Mouse (Mus musculus): ENCODE results near the gene Chchd3. TPM values are rescaled to one million over a fixed set of nuclear protein-coding genes. Genes with fewer than 3 reads are reported as not detected.

Gene Chchd3
- polyA plus RNA-seq (2014; fragmentation: Nextera tagmentation; extraction: Ambion mirVana) = 103 and 111 TPM in 2 replicates

- Histone ChIP-seq H3K36me3 (ENCODE audit: insufficient read depth) (peaks cover 5% of the 10 kb centered on the region; the same call in 1 of the 2 replicates), H3K4me3 (ENCODE audit: low read depth, low read length) (peak within 1 kb of the TSS; percentile 88), H3K4me2 (peak within 1 kb of the TSS; percentile 80), H3K9ac (peak within 1 kb of the TSS; percentile 69), H3K4me1 (ENCODE audit: insufficient read depth) (no peaks in the 10 kb centered on the region), H3K9me3 (ENCODE audit: low read depth, low read length) (no peaks in the 10 kb centered on the region), H3K27me3 (ENCODE audit: insufficient read depth, low read length) (no peaks in the 10 kb centered on the region), H3K27ac (ENCODE audit: low read depth) (no peak within 1 kb of the TSS)
- ATAC-seq (ENCODE audit: insufficient read depth) = peak; percentile 100
- DNase-seq = peak; percentile 97
- WGBS = under 1% methylated on average over 50 of the region's 50 CpGs
- TF ChIP-seq CTCF (IDR thresholded peaks at IDR 0.05; ENCODE audit: low read depth) = peak; percentile 1; the same call in 1 of the 2 replicates
These were observed at the start of gene Chchd3 for GRCm38 (mm10) chr6:33059735-33060576. Gene Chchd3 (minus strand): TSS chr6:33060260.

- no peaks in the 10 kb centered on the region for H3K9me3 ChIP-seq (ENCODE audit: low read depth, low read length)
- 72% methylated on average over 6 of the region's 6 CpGs for WGBS
These were observed 44.6 kb upstream of the Chchd3 start for GRCm38 (mm10) chr6:33104661-33105060.

GRCm38 (mm10) chr6:33098903-33099302, 38.8 kb upstream of the Chchd3 start:
- ATAC-seq (ENCODE audit: insufficient read depth) = no peak
- H3K4me3 ChIP-seq (ENCODE audit: low read depth, low read length) = no peak overlapping the region
- 80% methylated on average over 4 of the region's 4 CpGs for WGBS

More at GRCm38 (mm10) chr6:33104661-33105060, 44.6 kb upstream of the Chchd3 start:
- Histone ChIP-seq H3K27ac (ENCODE audit: low read depth) (no peak overlapping the region), H3K4me2 (no peak overlapping the region), H3K4me1 (ENCODE audit: insufficient read depth) (no peaks in the 10 kb centered on the region), H3K4me3 (ENCODE audit: low read depth, low read length) (no peak overlapping the region), H3K27me3 (ENCODE audit: insufficient read depth, low read length) (no peaks in the 10 kb centered on the region), H3K9ac (no peak overlapping the region), H3K36me3 (ENCODE audit: insufficient read depth) (no peaks in the 10 kb centered on the region)
- no peak for ATAC-seq (ENCODE audit: insufficient read depth)
- TF ChIP-seq CTCF (IDR thresholded peaks at IDR 0.05; ENCODE audit: low read depth) = no peak
- no peak for DNase-seq

GRCm38 (mm10) chr6:33094671-33095233, 34.7 kb upstream of the Chchd3 start:
- DNase-seq (no peak), ATAC-seq (ENCODE audit: insufficient read depth) (no peak)
- 79% methylated on average over 8 of the region's 8 CpGs for WGBS
- Histone ChIP-seq H3K4me1 (ENCODE audit: insufficient read depth) (no peaks in the 10 kb centered on the region), H3K36me3 (ENCODE audit: insufficient read depth) (no peaks in the 10 kb centered on the region), H3K27me3 (ENCODE audit: insufficient read depth, low read length) (no peaks in the 10 kb centered on the region), H3K4me2 (no peak overlapping the region), H3K4me3 (ENCODE audit: low read depth, low read length) (no peak overlapping the region), H3K9me3 (ENCODE audit: low read depth, low read length) (no peaks in the 10 kb centered on the region), H3K9ac (no peak overlapping the region), H3K27ac (ENCODE audit: low read depth) (no peak overlapping the region)
- TF ChIP-seq CTCF (IDR thresholded peaks at IDR 0.05; ENCODE audit: low read depth) = no peak

More at GRCm38 (mm10) chr6:33098903-33099302, 38.8 kb upstream of the Chchd3 start:
- no peaks in the 10 kb centered on the region for H3K4me1 ChIP-seq (ENCODE audit: insufficient read depth)
- H3K27me3 ChIP-seq (ENCODE audit: insufficient read depth, low read length) = no peaks in the 10 kb centered on the region
- TF ChIP-seq CTCF (IDR thresholded peaks at IDR 0.05; ENCODE audit: low read depth) = no peak
- H3K36me3 ChIP-seq (ENCODE audit: insufficient read depth) = no peaks in the 10 kb centered on the region
- no peak overlapping the region for H3K4me2 ChIP-seq
- H3K27ac ChIP-seq (ENCODE audit: low read depth) = no peak overlapping the region
- DNase-seq = no peak
- H3K9ac ChIP-seq = no peak overlapping the region
- no peaks in the 10 kb centered on the region for H3K9me3 ChIP-seq (ENCODE audit: low read depth, low read length)

- Histone ChIP-seq H3K9ac (no peak overlapping the region), H3K4me1 (ENCODE audit: insufficient read depth) (no peaks in the 10 kb centered on the region), H3K36me3 (ENCODE audit: insufficient read depth) (no peaks in the 10 kb centered on the region), H3K9me3 (ENCODE audit: low read depth, low read length) (no peaks in the 10 kb centered on the region), H3K27ac (ENCODE audit: low read depth) (no peak overlapping the region), H3K4me2 (no peak overlapping the region), H3K27me3 (ENCODE audit: insufficient read depth, low read length) (no peaks in the 10 kb centered on the region), H3K4me3 (ENCODE audit: low read depth, low read length) (no peak overlapping the region)
- peak; percentile 36 for DNase-seq
- TF ChIP-seq CTCF (IDR thresholded peaks at IDR 0.05; ENCODE audit: low read depth) = no peak
- 90% methylated on average over 1 of the region's 1 CpGs for WGBS
- no peak for ATAC-seq (ENCODE audit: insufficient read depth)
These were observed 20.1 kb upstream of the Chchd3 start for GRCm38 (mm10) chr6:33080186-33080585.

GRCm38 (mm10) chr6:33078260-33078936, 18.3 kb upstream of the Chchd3 start:
- no peak for ATAC-seq (ENCODE audit: insufficient read depth)
- DNase-seq = no peak
- Histone ChIP-seq H3K36me3 (ENCODE audit: insufficient read depth) (no peaks in the 10 kb centered on the region), H3K4me1 (ENCODE audit: insufficient read depth) (no peaks in the 10 kb centered on the region), H3K27me3 (ENCODE audit: insufficient read depth, low read length) (no peaks in the 10 kb centered on the region), H3K9ac (no peak overlapping the region), H3K4me3 (ENCODE audit: low read depth, low read length) (no peak overlapping the region), H3K27ac (ENCODE audit: low read depth) (no peak overlapping the region), H3K9me3 (ENCODE audit: low read depth, low read length) (no peaks in the 10 kb centered on the region), H3K4me2 (no peak overlapping the region)
- WGBS = 53% methylated on average over 19 of the region's 19 CpGs
- TF ChIP-seq CTCF (IDR thresholded peaks at IDR 0.05; ENCODE audit: low read depth) = no peak

- Histone ChIP-seq H3K9me3 (ENCODE audit: low read depth, low read length) (no peaks in the 10 kb centered on the region), H3K27ac (ENCODE audit: low read depth) (no peak overlapping the region), H3K27me3 (ENCODE audit: insufficient read depth, low read length) (no peaks in the 10 kb centered on the region), H3K36me3 (ENCODE audit: insufficient read depth) (no peaks in the 10 kb centered on the region), H3K4me3 (ENCODE audit: low read depth, low read length) (no peak overlapping the region), H3K4me2 (no peak overlapping the region), H3K9ac (no peak overlapping the region), H3K4me1 (ENCODE audit: insufficient read depth) (no peaks in the 10 kb centered on the region)
- 69% methylated on average over 4 of the region's 4 CpGs for whole genome bisulfite sequencing
- no peak for TF ChIP-seq CTCF (IDR thresholded peaks at IDR 0.05; ENCODE audit: low read depth)
- DNase-seq (no peak), ATAC-seq (ENCODE audit: insufficient read depth) (no peak)
These were observed 6.4 kb upstream of the Chchd3 start for GRCm38 (mm10) chr6:33066462-33066861.
